Mouse (Mus musculus) stomach, postnatal 0 days (tissue): Measurements from ENCODE around the gene Cnn3. TPM values are rescaled to one million over a fixed set of nuclear protein-coding genes. Genes with fewer than 3 reads are reported as not detected.
A peak's percentile ranks its signal among the peaks of the same experiment; 100 is the strongest.

Experiments
- ATAC-seq: fragments of 200-750 bp; cut with Nextera tagmentation; 2 replicates; pipeline ENCODE4 v1.8.0; 2017; ENCODE audit not compliant: low FRiP score, low TSS enrichment
- DNase-seq: peaks from one replicate; pipeline ENCODE4 v3.0.0-alpha.2; 2016; ENCODE audit warnings: low spot score
- H3K27ac ChIP-seq: fragments of 300-500 bp; sonication (generic); replicated peaks from 2 replicates; pipeline ENCODE4 v1.5.1; 2014; ENCODE audit warnings: mild to moderate bottlenecking, control low read depth
- H3K27me3 ChIP-seq: fragments of 300-500 bp; sonication (generic); 2 replicates; pipeline ENCODE4 v1.6.1; 2014; ENCODE audit warnings: low read length; ENCODE audit not compliant: control insufficient read depth, insufficient read depth
- H3K36me3 ChIP-seq: fragments of 300-500 bp; sonication (generic); 2 replicates; pipeline ENCODE4 v1.6.1; 2014; ENCODE audit warnings: low read length, mixed read lengths; ENCODE audit not compliant: control insufficient read depth, insufficient read depth
- H3K4me1 ChIP-seq: fragments of 300-500 bp; sonication (generic); replicated peaks from 2 replicates; pipeline ENCODE4 v1.6.1; 2014; ENCODE audit warnings: antibody characterized with exemption; ENCODE audit not compliant: control insufficient read depth, insufficient read depth
- H3K4me2 ChIP-seq: fragments of 300-500 bp; sonication (generic); replicated peaks from 2 replicates; pipeline ENCODE4 v1.6.1; 2014; ENCODE audit warnings: low read depth, mild to moderate bottlenecking, control low read depth, moderate library complexity
- H3K4me3 ChIP-seq: fragments of 300-500 bp; sonication (generic); 2 replicates; pipeline ENCODE4 v1.5.1; 2014; ENCODE audit warnings: low read depth, low read length, control low read depth
- H3K9ac ChIP-seq: fragments of 300-500 bp; sonication (generic); 2 replicates; pipeline ENCODE4 v1.6.1; 2014; ENCODE audit warnings: mild to moderate bottlenecking, low read length, control low read depth, mixed read lengths
- H3K9me3 ChIP-seq: fragments of 300-500 bp; sonication (generic); 2 replicates; pipeline ENCODE4 v1.6.1; 2016; ENCODE audit warnings: low read length; ENCODE audit not compliant: control insufficient read depth
- CTCF ChIP-seq: IDR thresholded peaks from 2 replicates; pipeline ENCODE4 v1.5.1; 2016; ENCODE audit warnings: antibody characterized with exemption, low read depth, mild to moderate bottlenecking, moderate library complexity
- EP300 ChIP-seq: optimal IDR thresholded peaks from 2 replicates; pipeline ENCODE3; 2016; ENCODE audit warnings: antibody characterized with exemption
- WGBS: fragments of 180-500 bp; shearing (Covaris S2); extraction: QIAGEN DNeasy Blood & Tissue Kit; methylation state at CpG from one replicate; pipeline ENCODE4 v1.1.7; 2014; 5-methylcytosine and 5-hydroxymethylcytosine counted together
- polyA plus RNA-seq: library from polyadenylated mRNA; unstranded; fragments of >200 nt; fragmentation: Nextera tagmentation; extraction: Ambion mirVana; gene quantifications from 2 replicates; pipeline ENCODE4 v1.2.1, GENCODE M21; 2015

Cnn3 gene
- polyA plus RNA-seq, 1 experiment from 2014 or later: 301 TPM

DNA sequence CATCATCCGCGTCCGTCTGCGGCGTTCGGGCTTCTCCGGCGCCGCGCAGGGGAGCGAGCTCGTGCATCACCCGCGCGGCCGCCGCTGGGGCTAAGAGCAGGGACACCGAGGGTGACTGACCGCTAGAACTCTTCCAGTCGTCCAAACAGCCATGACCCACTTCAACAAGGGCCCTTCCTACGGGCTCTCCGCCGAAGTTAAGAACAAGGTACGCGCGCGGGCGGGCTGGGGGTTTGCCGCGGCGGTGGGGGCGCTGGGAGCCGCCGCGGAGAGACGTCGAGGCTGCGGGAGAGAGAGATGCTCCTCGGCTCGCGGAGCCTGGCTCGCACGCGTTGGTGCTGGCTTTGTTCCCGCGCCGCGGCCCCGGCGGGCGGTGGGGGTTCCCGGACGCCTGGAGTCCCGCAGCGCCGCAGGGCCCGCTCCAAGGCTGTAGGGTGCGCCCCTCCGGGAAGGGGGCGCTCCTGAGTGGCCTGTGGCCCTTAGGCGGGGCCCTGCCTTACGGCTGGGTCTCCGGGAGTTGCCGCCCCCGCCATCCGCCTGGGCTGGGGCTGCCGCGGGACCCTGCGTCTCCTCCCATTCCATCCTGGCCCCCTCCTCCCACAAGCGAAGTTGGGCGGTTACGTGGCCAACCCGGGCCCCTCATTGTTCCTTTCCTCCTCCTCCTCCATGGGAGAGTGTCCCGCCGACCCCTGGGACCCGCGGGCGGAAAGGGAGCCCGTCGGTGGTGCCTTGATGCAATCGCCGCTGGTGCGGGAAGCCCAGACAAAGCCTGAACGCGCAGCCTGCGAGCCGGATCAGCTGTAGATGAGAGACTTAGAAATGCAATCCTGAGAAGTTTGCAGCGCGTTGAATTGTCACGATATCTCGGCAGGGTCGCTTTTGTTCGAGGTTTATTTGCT is 573 bp downstream of the Cnn3 start:
- peak overlapping the region; percentile 96 for H3K9ac ChIP-seq
- H3K9me3 ChIP-seq: no peaks in the 10 kb centered on the region
- TF ChIP-seq EP300 (no peak), CTCF (peak; percentile 69)
- no peaks in the 10 kb centered on the region for H3K36me3 ChIP-seq
- peak; percentile 78 for ATAC-seq
- peak overlapping the region; percentile 79 for H3K4me3 ChIP-seq
- peak; percentile 74 for DNase-seq
- peak overlapping the region; percentile 82 for H3K4me2 ChIP-seq
- H3K4me1 ChIP-seq: 0 out of 2 replicates have a peak, but pooled peaks cover 5% of the 10 kb centered on the region
- WGBS: under 1% methylated on average over 74 of the region's 93 CpGs
- H3K27me3 ChIP-seq: no peaks in the 10 kb centered on the region
- peak overlapping the region; percentile 98 for H3K27ac ChIP-seq

DNA sequence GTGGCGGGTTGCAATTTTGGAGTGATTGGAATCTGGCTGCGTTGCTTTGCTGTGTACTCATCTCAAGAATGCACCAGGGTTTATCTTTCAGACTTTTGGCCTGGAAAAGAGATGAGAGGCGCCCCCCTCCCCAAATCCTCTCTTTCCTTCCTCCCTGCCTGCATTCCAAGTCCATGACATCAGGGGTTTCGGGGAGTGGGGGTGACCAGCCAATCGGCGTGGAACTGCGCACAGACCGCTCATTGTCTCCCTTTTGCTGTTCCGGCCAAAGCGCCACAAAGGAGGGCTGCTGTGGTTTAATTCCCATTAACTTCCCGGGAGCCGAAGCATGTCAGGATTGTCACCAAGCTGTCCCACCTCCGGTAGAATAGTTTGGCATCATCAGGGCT is 1.2 kb downstream of the Cnn3 start:
- peak overlapping the region; percentile 98 for H3K27ac ChIP-seq
- no peak for TF ChIP-seq EP300
- no peak for TF ChIP-seq CTCF
- no peaks in the 10 kb centered on the region for H3K27me3 ChIP-seq
- H3K9ac ChIP-seq: peak overlapping the region; percentile 96
- whole genome bisulfite sequencing: under 1% methylated on average over 13 of the region's 13 CpGs
- no peaks in the 10 kb centered on the region for H3K9me3 ChIP-seq
- H3K4me2 ChIP-seq: peak overlapping the region; percentile 82
- peak overlapping the region; percentile 79 for H3K4me3 ChIP-seq
- ATAC-seq (peak; percentile 56; the same call in 1 of the 2 replicates), DNase-seq (peak; percentile 72)
- H3K36me3 ChIP-seq: no peaks in the 10 kb centered on the region
- H3K4me1 ChIP-seq: 0 out of 2 replicates have a peak, but pooled peaks cover 5% of the 10 kb centered on the region

DNA sequence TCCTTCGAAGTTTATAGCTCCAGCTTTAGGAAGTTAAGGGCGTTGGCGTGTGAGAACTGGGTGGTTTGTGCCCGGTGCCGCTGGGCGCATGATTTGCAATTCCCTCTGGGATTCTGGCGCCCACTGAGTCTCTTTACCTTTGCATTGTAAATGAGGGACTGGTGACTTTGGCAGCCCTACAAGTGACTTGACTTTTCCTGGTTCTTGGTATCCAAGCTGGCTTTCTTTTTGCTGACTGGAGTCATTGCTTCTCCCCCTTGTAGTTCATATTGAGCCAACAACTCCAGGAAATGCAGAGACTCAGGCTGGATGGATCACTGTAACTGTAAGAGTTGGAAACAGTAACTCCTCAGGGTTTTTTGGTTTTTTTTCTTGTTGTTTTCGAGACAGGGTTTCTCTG is 1.9 kb downstream of the Cnn3 start:
- no peak for DNase-seq
- no peak for TF ChIP-seq CTCF
- TF ChIP-seq EP300: no peak
- no peak for ATAC-seq

DNA sequence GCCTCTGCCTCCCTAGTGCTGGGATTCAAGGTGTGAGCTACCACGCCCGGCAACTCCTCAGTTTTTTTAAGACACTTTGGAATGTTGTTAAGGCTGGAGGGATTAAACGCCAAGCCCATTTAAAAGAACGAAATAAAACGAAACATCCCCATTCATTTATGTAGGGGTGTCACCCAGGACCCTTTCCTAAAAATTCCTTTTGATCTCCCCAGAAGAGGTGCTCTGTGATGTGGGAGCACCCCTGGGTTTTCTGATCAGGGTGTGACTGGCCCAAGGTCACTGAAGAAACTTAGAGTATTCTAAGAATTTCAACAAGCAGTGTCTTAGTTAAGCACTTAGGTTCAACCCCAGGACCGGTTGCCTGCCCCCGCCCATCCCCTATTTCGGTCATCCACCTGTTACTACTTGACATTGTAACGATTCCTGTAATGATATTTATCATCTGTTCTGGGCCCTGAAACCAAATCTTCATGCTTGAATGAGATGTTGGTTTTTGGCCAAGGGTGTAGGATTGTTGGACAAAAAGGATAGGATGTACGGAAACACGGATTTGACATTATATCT is 2.5 kb downstream of the Cnn3 start:
- Histone ChIP-seq H3K4me1 (0 out of 2 replicates have a peak, but pooled peaks cover 5% of the 10 kb centered on the region), H3K27me3 (no peaks in the 10 kb centered on the region), H3K36me3 (no peaks in the 10 kb centered on the region), H3K4me3 (peak overlapping the region; percentile 79), H3K9me3 (no peaks in the 10 kb centered on the region), H3K27ac (peak overlapping the region; percentile 98; the same call in 1 of the 2 replicates), H3K9ac (peak overlapping the region; percentile 96; the same call in 1 of the 2 replicates), H3K4me2 (peak overlapping the region; percentile 82)
- whole genome bisulfite sequencing: 34% methylated on average over 11 of the region's 11 CpGs
- no peak for ATAC-seq
- DNase-seq: no peak
- TF ChIP-seq CTCF (no peak), EP300 (no peak)

More for the DNA sequence above, 1.9 kb downstream of the Cnn3 start:
- 6% methylated on average over 8 of the region's 8 CpGs for WGBS
- Histone ChIP-seq H3K9me3 (no peaks in the 10 kb centered on the region), H3K27ac (peak overlapping the region; percentile 98), H3K9ac (peak overlapping the region; percentile 96), H3K36me3 (no peaks in the 10 kb centered on the region), H3K27me3 (no peaks in the 10 kb centered on the region), H3K4me1 (0 out of 2 replicates have a peak, but pooled peaks cover 5% of the 10 kb centered on the region), H3K4me3 (peak overlapping the region; percentile 79), H3K4me2 (peak overlapping the region; percentile 82)

DNA sequence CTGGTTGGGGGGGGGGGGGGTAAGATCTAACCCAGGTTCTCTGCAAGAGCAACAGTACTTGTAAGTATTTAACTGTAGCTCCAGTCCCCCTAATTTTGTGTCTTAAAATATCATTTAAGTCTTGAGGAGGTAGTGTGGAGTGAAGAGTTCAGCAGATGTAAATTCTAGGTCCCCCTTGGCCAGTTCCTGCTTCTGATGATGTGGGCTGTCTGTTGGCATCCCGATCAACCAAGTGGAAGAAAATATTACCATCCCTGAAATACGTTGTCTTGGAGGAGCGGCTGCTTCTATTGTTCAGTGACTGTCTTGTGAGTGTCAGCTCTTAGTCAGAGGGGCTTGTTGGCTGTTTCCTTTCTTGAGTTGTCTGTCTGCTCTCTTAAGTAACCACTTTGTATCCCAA is 3.2 kb downstream of the Cnn3 start:
- TF ChIP-seq CTCF: no peak
- no peak for TF ChIP-seq EP300
- Histone ChIP-seq H3K27me3 (no peaks in the 10 kb centered on the region), H3K4me2 (peak overlapping the region; percentile 82), H3K4me3 (no peak overlapping the region), H3K9me3 (no peaks in the 10 kb centered on the region), H3K36me3 (no peaks in the 10 kb centered on the region), H3K4me1 (0 out of 2 replicates have a peak, but pooled peaks cover 7% of the 10 kb centered on the region), H3K27ac (no peak overlapping the region), H3K9ac (no peak overlapping the region)
- DNase-seq (no peak), ATAC-seq (no peak)
- WGBS: 52% methylated on average over 3 of the region's 3 CpGs
